Mouse (Mus musculus) forelimb bud, embryonic 11.5 days (tissue): ENCODE measurements around the gene Mt4.
A peak's percentile ranks its signal among the peaks of the same experiment; 100 is the strongest.
"Not testable (repeated sequence)": the region's sequence is repeated elsewhere in the genome, so short reads cannot be mapped to it uniquely, and the experiment has no call there.

Experiments used
- DNase-seq: peaks from one replicate; pipeline ENCODE4 v3.0.0-alpha.2; 2012; ENCODE audit warnings: low read depth, low spot score

The Mt4 gene

DNA sequence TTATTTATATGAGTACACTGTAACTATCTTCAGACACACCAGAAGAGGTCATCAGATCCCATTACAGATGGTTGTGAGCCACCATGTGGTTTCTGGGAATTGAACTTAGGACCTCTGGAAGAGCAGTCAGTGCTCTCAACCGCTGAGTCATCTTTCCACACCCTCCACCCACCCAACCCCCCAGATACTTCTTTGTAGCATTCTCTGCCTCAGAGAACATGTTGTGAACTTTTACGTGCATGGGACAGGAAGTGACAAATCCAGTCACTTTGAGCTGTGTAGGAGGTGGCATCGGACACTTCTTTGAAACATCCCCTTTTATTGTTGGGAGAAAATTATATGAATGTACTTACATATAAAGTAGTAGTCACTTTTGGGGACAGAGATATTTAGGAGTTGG is 2.4 kb upstream of the Mt4 start:
- DNase-seq: not testable (repeated sequence)

DNA sequence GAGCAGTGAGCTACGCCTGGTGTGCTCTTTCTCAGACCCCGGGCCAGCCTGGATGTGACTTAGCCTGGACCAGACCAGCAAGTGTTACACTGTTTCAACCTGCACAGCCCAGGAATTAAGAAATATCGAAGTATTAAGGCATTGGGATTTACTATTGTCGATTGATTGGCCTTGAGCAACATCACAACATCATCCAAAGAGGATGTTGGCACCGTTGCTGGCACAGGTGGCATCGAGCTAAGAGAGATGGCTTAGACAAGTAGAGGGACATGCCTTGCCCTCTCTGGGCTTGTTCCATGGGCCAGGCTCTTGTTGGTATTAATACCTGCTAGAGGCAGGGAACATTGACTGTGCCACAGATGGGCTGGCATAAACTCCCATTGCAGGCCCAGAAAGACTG is 1.4 kb upstream of the Mt4 start:
- DNase-seq: no peak

DNA sequence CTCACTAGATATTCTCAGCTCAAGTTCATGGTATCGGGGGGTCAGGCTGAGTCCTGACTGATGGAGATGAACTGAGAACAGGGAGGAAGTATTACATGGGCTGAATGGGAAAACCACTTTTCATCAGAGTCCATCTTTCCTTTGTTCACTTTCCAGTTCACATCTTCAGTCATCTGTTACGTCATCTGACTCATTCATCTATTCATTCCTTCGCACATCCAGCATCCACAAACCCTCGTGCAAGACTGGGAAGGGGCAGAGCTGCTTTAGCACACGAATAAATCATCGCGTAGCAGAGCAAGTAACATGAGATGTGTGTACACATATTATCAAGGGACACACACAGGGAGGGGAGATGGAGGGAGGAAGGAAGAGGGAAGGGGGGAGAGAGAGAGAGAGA is 805 bp upstream of the Mt4 start:
- no peak for DNase-seq

DNA sequence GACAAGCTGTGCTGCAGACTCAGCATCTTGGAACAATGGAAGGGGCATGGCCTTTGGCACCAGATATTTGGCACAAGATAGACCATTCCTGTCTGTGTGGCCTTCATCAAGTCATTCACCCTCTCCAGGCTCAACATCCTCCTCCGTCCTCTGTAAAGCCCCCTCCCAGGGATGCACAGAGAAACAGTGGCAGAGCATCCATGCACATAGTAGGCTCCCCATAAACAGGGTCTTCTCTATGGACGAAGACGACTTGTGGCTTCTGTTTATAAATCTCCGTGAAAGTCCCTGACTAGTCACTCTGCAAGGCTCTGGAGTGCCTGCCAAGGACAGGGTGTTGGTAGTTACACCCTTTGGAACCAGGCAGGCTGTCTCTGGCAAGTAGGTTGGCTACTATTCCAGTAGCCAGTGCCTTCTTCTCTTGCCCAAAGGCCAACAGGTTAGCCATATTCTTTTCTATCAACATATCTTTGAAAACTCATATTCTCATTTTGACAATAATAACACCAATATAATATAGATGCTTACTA is 3.3 kb downstream of the Mt4 start:
- DNase-seq: no peak

DNA sequence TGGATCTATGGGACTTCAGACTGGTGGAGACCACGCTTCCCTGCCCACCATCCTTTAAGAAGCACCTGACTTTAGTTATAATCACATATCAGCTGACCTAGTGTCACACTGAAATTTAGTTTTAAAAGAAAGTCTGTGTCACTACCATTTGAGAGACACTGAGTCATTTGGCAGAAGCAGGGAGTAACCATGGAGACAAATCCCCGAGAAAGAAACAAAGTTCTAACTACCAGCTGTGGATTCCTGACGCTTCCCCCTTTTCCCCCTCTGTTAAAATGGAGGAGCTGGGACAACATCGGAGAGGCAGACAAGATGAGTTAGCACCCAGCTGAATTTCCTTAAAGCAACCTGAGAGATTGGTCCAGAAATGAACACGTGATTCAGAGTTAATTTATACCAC is 11.2 kb downstream of the Mt4 start:
- no peak for DNase-seq

DNA sequence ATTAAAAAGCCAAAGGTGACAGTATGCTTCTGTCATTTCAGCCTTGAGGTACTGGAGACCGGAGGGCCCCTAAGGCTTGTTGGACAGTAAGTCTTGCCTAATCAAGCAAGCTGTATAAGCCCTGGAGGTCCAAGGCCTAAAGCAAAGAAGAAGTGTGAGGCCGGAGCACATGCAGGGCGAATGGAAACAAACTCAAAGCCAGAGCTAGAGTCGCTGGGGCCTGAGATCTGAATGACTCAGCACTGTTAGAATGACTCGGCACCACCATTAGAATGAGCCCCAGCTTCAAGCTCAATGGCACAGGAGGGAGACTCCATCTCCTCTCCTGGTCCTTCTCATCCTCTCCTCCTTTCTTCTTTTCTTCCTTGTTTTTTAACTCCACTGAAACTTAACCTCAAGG is 13.9 kb downstream of the Mt4 start:
- DNase-seq: no peak

DNA sequence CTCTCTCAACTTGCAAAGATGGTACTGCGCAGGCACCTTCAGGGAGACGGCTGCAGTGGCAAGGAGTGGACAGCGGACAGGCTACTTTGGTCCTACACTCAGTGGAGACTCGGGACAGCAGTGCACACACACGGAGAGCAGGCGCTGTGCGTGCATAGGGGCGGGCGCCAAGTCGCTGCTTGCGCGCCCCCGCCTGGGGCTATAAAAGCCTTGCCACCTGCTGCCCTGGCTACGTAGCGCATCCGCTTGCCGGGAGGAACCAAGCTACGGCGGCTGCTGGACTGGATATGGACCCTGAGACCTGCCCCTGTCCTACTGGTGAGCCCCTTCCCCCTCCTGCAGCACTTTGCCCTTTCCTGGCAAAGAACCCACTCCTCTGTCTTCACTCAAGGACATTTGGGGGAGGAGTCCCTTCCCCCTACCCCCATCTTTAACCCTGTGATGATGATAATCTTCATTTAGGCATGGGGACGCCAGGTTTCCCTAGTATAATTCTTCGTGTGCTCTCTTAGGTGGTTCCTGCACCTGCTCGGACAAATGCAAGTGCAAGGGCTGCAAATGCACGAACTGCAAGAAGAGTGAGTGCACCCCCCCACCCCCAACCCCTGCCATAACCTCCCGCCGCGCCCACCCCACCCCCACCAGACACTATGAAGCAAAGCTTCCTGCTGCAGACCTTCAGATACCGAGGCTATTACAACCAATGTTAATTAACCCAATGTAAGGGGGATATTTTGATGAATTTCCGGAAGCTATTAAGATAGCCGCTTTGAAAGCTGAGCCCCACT is 15.7 kb downstream of the Mt4 start, which contains the start of gene Mt3:
Gene Mt3 (plus strand): TSS at position 95 of the 788 bp plus-strand sequence.
- peak; percentile 43 for DNase-seq

DNA sequence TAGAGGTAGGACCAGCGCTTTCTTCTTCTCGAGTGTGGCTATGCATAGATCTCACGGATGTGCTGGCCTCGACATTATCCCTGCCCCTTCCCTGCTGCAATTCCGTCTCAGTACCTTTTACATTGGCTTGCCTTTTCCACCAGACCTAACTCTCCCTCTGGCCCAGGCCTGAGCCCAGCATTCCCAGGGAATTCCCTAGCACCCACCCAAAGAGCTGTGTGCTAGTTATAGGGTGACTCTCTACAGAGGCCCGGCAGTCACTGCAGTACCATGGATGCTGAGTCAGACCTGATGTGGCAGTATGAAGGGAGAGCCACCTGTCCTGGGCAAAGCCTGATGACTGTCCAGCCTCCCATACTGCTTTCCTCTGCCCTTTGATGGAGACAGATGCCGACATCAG is 16.5 kb downstream of the Mt4 start:
- DNase-seq: no peak

DNA sequence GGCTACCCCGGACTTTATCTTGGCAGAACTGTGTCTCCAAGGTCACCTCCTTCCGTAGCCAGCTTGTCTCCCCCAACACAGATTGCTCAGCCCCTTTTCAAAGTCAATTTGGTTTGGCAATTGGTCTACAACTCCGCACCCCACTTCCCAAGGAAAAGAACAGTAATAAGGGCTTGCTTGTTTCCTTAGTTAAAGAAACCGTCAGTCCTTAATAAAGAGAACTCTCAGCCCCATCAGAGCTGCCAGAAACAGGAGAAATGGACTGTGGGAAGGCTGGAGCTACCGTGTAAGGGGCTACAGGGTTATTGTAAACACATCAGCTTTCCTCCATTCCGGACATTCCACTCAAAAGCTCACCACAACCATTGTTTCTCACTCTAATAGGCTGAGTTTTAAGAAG is 17.5 kb downstream of the Mt4 start:
- no peak for DNase-seq

DNA sequence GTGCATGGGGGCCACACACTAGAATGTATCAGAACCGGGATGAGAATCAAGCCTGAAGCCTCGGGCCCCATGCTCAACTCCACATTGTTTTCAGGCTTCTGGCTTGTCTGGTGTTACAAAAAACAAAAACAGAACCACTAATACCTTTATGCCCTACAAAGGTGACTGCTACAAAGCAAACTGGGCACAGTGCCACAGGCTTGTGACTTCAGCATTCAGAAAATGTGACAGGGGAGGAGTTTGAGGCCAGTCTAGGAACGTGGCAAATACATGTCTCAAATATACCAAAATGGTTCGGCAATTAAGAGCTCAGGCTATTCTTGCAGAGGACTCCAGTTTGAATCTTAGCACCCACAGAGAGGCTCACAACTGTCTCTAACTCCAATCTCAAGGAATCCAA is 19.1 kb downstream of the Mt4 start:
- no peak for DNase-seq

DNA sequence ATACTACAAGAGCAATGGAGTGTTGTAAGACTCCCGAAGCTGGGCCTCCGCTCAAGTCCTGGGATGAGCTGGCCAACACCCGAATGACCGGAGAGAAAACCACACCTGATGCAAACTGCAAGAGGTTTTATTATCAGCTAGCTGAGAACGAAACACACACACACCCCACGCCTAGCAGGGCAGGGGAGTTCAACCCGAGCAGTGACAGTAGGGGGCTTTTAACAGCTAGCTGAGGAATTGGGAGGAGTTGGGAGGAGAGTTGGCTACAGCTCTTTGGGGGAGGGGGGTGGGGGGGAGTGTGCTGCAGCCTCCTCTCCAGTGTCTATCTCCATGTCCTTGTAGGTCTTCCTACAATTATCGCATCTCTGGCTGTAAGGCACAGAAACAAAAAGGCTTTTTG is 28.8 kb downstream of the Mt4 start:
- not testable (repeated sequence) for DNase-seq

DNA sequence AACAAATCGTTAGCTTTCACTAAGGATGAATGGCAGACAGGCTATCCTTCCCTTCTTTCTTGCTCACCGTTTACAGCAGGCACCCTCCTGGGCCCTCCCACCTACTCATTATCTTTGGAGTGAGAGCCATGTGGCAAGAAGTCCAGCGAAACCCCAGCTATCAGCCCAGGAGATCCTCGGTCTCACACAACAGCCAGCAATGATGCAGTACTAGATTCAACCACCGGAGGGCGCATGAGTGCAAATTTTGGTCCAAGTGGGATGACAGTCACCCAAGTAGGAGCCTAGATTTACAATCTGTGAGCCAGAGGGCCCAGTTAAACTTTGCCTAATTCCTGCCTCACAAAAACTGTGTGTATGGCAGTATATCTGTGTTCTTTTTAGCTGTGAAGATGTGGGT is 30.2 kb downstream of the Mt4 start:
- peak; percentile 85 for DNase-seq

DNA sequence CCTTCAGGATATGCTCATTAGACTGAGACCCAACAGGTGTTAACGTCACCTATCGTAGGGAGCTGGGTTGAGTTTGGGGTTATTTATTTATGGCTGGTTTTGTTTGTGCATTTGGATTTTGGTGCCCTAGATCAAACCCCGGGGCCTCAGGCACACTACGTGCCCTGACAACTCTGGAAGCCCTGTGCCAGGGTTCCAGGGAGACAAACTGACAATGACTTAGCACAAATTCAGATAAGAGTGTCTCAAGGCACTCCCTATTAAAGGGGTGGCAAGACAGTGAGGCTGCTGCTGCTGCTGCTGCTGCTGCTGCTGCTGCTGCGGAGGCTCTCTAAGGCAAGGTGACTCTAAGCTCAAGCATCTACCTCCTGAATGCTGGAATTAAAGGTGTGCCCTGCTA is 32.5 kb downstream of the Mt4 start:
- no peak for DNase-seq

DNA sequence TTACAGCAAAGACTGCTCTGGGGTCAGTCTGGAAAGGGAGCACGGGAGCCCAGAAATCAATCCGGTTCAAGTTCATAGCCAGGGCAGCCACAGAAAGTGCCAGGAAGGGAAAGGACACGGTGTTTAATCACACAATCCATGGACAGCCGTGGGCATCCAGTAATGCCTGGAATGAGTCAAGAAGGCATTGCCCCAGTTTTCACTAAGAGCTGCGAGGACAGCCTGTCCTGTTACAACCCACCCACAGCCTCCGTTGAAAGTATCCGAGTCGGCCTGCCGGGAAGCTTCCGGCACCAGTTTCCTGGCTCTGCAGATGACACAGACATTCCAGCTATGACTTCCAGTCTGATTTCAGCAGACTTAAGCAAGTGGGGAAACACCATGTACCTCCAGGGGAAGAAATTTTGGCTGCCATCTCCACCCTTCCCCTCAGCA is 34.3 kb downstream of the Mt4 start:
- no peak for DNase-seq

DNA sequence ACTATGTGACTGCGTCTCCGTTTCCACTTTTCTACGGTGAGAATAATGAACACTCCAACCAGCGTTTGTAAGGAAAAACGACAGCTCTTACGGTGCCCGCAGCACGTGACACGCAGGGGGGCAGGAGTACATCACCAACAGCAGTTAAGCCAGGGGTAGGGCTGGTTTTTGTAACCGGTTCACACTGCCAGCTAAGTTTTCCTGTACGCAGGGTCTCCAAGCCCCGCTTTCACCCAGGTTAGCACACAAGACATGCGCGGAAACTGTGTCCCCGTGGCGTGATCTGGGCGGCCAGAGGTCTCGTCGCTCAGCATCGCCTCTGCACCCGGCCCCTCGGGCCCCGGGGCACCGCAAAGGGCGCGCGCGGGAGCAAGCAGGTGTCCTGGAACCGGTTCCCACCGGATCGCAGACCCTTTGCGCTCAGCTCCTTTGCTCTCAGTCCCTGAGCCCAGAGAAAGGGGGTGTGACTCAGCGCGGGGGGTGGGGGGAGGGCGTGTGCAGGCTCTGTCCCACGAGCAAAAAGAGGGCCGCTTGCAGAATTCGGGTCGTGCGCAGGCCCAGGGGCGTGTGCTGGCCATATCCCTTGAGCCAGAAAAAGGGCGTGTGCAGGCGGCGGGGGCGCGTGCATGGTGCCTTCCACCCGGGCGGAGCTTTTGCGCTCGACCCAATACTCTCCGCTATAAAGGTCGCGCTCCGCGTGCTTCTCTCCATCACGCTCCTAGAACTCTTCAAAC is 35.2 kb downstream of the Mt4 start, which contains the start of gene Mt2:
Gene Mt2 (plus strand): TSS at position 590 of the 734 bp plus-strand sequence.
- no peak for DNase-seq

DNA sequence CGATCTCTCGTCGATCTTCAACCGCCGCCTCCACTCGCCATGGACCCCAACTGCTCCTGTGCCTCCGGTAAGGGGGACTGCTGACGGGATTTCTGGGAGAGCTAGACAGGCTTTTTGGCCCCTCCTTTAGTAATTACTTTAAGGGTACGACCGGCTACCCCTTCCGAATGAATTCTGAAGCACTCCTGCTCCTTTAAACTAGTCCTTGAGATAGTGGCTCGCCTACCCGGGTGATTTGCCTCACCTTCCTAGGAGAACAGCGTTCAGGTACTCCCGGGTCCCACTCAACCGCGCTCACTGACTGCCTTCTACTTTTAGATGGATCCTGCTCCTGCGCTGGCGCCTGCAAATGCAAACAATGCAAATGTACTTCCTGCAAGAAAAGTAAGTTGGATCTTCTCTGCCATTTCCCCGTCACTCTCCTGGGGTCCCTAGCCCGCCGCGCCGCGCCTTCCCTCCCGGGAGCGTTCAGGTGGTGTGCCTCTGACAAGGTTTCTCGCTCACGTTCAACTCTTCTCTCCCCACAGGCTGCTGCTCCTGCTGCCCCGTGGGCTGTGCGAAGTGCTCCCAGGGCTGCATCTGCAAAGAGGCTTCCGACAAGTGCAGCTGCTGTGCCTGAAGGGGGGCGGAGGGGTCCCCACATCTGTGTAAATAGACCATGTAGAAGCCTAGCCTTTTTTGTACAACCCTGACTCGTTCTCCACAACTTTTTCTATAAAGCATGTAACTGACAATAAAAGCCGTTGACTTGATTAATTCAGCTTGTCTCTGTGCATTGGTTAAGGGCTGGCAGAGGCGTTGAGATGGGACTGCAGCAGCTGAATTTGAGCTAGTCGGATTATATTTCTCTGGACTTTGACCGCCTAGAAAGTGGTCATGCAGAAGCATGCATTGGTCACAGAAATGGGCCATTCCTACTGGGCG is 36.1 kb downstream of the Mt4 start:
- DNase-seq: no peak

DNA sequence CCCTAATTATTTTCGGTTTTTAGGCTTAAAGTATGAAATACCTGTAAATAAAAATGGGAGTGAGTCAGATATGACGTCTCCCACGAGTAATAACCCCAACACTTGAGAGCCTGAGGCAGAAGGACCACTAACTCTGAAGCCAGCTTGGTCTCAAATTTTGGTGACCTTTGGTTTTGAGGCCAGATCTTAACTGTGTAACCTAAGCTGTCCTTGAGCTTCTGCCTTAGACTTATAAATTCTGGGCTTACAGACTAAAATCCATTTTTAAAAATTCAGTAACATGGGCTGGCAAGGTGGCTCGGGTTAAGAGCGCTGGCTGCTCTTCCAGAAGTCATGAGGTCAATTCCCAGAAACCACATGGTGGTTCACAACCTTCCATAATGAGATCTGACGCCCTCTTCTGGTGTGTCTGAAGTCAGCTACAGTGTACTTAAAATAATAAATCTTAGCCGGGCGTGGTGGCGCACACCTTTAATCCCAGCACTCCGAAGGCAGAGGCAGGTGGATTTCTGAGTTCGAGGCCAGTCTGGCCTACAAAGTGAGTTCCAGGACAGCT is 36.9 kb downstream of the Mt4 start:
- DNase-seq: no peak

DNA sequence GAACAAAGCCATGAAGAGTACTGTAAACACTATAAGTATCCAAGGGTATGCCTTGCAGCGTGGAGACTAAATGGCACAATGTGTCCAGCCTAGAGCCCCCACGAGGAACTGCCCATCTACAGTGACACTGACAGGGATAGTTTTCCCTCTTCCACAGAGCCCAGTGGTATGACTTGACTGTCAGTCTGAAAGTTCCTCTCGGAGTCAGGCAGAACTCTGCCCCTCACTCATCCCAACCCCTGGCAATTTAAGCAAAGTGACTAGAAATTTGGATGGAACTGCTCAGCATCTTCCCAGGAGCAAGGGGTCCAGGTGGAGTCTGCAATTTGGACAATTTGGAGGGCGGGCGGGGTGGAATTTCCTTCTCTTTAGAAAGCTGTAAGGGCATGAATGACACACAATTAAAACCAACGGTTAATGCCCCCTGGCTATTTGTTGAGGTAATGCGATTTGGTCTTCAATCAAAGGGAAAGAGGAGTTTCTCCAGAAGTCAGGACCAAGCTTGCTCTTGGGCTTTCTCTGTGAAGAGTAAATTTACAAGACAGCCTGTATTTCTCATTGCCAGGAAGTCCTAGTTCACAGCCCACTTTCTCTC is 37.7 kb downstream of the Mt4 start:
- no peak for DNase-seq

DNA sequence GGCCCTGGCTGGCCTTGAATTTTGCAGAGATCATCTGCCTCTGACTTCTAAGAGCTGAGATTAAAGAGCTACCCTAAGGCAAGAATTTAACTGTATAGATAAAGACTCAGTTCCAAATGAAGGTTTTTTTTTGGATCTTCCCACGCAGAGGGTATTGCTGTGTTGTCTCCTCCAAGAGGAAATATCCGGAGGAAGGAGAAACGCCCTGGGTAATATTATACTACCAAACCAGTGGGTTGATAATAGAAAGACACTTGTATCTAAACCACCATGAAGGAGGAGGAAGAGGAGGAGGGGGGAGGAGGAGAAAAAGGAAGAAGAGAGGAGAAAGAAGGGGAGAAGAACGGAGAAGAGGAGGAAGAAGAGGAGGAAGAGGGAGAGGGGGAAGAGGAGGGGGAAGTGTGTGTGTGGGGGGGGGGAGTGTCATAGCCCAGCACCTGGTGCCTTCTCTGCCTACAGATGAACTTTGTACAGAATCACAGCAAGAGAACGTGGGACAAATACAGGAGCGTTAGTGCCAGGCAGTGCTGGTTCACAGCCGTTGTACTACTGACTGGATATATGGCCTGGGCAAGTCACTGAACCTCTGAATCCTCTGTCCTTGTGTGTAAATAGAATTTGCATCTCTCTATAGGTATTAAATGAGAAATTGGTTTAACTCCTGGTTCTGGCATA is 40.9 kb downstream of the Mt4 start:
- DNase-seq: no peak
